Mouse (Mus musculus) limb, embryonic 14.5 days (tissue): ENCODE results near the gene Masp2. TPM values are rescaled to one million over a fixed set of nuclear protein-coding genes. Genes with fewer than 3 reads are reported as not detected.

Experiments
- ATAC-seq: fragments of 200-750 bp; cut with Nextera tagmentation; 2 replicates; pipeline ENCODE4 v1.8.0; 2017; ENCODE audit warnings: low read depth, moderate number of reproducible peaks, moderate TSS enrichment; ENCODE audit not compliant: low FRiP score
- DNase-seq: peaks from one replicate; pipeline ENCODE4 v3.0.0-alpha.2; 2015; ENCODE audit warnings: low spot score
- H3K27ac ChIP-seq: fragments of 300-500 bp; sonication (generic); replicated peaks from 2 replicates; pipeline ENCODE4 v1.5.1; 2014; ENCODE audit warnings: low read depth, mild to moderate bottlenecking, low read length, moderate library complexity, mixed read lengths
- H3K27me3 ChIP-seq: fragments of 300-500 bp; sonication (generic); 2 replicates; pipeline ENCODE4 v1.6.1; 2014; ENCODE audit warnings: low read length, mixed read lengths; ENCODE audit not compliant: control insufficient read depth, insufficient read depth
- H3K36me3 ChIP-seq: fragments of 300-500 bp; sonication (generic); 2 replicates; pipeline ENCODE4 v1.6.1; 2014; ENCODE audit warnings: mild to moderate bottlenecking, low read length, moderate library complexity, mixed read lengths; ENCODE audit not compliant: control insufficient read depth, insufficient read depth
- H3K4me1 ChIP-seq: fragments of 300-500 bp; sonication (generic); 2 replicates; pipeline ENCODE4 v1.6.1; 2014; ENCODE audit warnings: antibody characterized with exemption, low read length, mixed read lengths; ENCODE audit not compliant: control insufficient read depth, insufficient read depth
- H3K4me2 ChIP-seq: fragments of 300-500 bp; sonication (generic); replicated peaks from 2 replicates; pipeline ENCODE4 v1.6.1; 2014; ENCODE audit warnings: low read depth, mild to moderate bottlenecking, low read length, moderate library complexity; ENCODE audit not compliant: severe bottlenecking
- H3K4me3 ChIP-seq: fragments of 300-500 bp; sonication (generic); replicated peaks from 2 replicates; pipeline ENCODE4 v1.5.1; 2014; ENCODE audit warnings: low read length
- H3K9ac ChIP-seq: fragments of 300-500 bp; sonication (generic); 2 replicates; pipeline ENCODE4 v1.6.1; 2014; ENCODE audit warnings: mild to moderate bottlenecking, low read depth, low read length, moderate library complexity; ENCODE audit not compliant: severe bottlenecking
- H3K9me3 ChIP-seq: fragments of 300-500 bp; sonication (generic); 2 replicates; pipeline ENCODE4 v1.6.1; 2016; ENCODE audit warnings: low read length; ENCODE audit not compliant: control insufficient read depth
- POLR2A ChIP-seq: fragments of 200-500 bp; IDR thresholded peaks from 2 replicates; pipeline ENCODE4 v1.8.0; 2012; ENCODE audit warnings: inconsistent platforms, mild to moderate bottlenecking, moderate library complexity, borderline replicate concordance; ENCODE audit not compliant: insufficient read depth, insufficient read length; ENCODE audit errors: extremely low read depth
- WGBS: fragments of 180-500 bp; shearing (Covaris S2); extraction: QIAGEN DNeasy Blood & Tissue Kit; methylation state at CpG from one replicate; pipeline ENCODE4 v1.1.7; 2014; 5-methylcytosine and 5-hydroxymethylcytosine counted together
- polyA plus RNA-seq, 2 experiments: library from polyadenylated mRNA; depleted of rRNA in 1 of 2; stranded (reverse) in 1 of 2; unstranded in 1 of 2; fragments of >200 nt; fragmentation: Nextera tagmentation in 1 of 2; extraction: Ambion mirVana in 1 of 2; gene quantifications; 2 replicates each; pipeline versions ENCODE4 v1.2.1 to v1.2.3; 2012 to 2014

Masp2 gene
- polyA plus RNA-seq, 2 experiments, result 1.5 TPM; not detected in 1

GRCm38 (mm10) chr4:148620718-148621117 is 18.4 kb downstream of the Masp2 start:
- Histone ChIP-seq H3K27ac (no peak overlapping the region), H3K4me3 (no peak overlapping the region), H3K4me2 (no peak overlapping the region), H3K9me3 (no peaks in the 10 kb centered on the region), H3K4me1 (peaks cover 13% of the 10 kb centered on the region), H3K36me3 (peaks cover 88% of the 10 kb centered on the region), H3K27me3 (no peaks in the 10 kb centered on the region), H3K9ac (no peak overlapping the region)
- no peak for TF ChIP-seq POLR2A
- DNase-seq (no peak), ATAC-seq (no peak)
- WGBS, result 90% methylated on average over 1 of the region's 1 CpGs

GRCm38 (mm10) chr4:148622485-148622884 is 20.1 kb downstream of the Masp2 start:
- TF ChIP-seq POLR2A, result no peak
- 94% methylated on average over 4 of the region's 4 CpGs for WGBS
- no peak overlapping the region for H3K9ac ChIP-seq
- H3K36me3 ChIP-seq, result peaks cover 72% of the 10 kb centered on the region
- ATAC-seq, result no peak
- no peak overlapping the region for H3K4me2 ChIP-seq
- no peak for DNase-seq
- H3K4me3 ChIP-seq, result no peak overlapping the region
- H3K27ac ChIP-seq, result no peak overlapping the region
- no peaks in the 10 kb centered on the region for H3K27me3 ChIP-seq
- H3K9me3 ChIP-seq, result no peaks in the 10 kb centered on the region
- H3K4me1 ChIP-seq, result peaks cover 13% of the 10 kb centered on the region

- Histone ChIP-seq H3K4me1 (peaks cover 13% of the 10 kb centered on the region), H3K9ac (no peak overlapping the region), H3K27me3 (no peaks in the 10 kb centered on the region), H3K36me3 (peaks cover 65% of the 10 kb centered on the region), H3K9me3 (no peaks in the 10 kb centered on the region), H3K27ac (no peak overlapping the region), H3K4me2 (no peak overlapping the region), H3K4me3 (no peak overlapping the region)
- WGBS, result 88% methylated on average over 4 of the region's 4 CpGs
- ATAC-seq, result no peak
- DNase-seq, result no peak
- TF ChIP-seq POLR2A, result no peak
Observed at GRCm38 (mm10) chr4:148623609-148624008, 21.3 kb downstream of the Masp2 start.

- Histone ChIP-seq H3K4me2 (peak overlapping the region; percentile 88), H3K27me3 (no peaks in the 10 kb centered on the region), H3K4me3 (peak overlapping the region; percentile 100), H3K36me3 (peaks cover 51% of the 10 kb centered on the region), H3K27ac (no peak overlapping the region), H3K9me3 (no peaks in the 10 kb centered on the region), H3K4me1 (peaks cover 13% of the 10 kb centered on the region), H3K9ac (peak overlapping the region; percentile 28; the same call in 1 of the 2 replicates)
- ATAC-seq, result no peak
- no peak for TF ChIP-seq POLR2A
- WGBS, result 88% methylated on average over 10 of the region's 10 CpGs
- DNase-seq, result no peak
Observed at GRCm38 (mm10) chr4:148625010-148625409, 22.7 kb downstream of the Masp2 start.

GRCm38 (mm10) chr4:148625756-148626622 is 23.6 kb downstream of the Masp2 start:
- TF ChIP-seq POLR2A, result no peak
- peaks cover 42% of the 10 kb centered on the region for H3K36me3 ChIP-seq
- peak overlapping the region; percentile 100 for H3K9ac ChIP-seq
- H3K27me3 ChIP-seq, result no peaks in the 10 kb centered on the region
- peak overlapping the region; percentile 98 for H3K27ac ChIP-seq
- peak; percentile 60 for DNase-seq
- H3K4me3 ChIP-seq, result peak overlapping the region; percentile 100
- H3K9me3 ChIP-seq, result no peaks in the 10 kb centered on the region
- peaks cover 13% of the 10 kb centered on the region for H3K4me1 ChIP-seq
- WGBS, result 1% methylated on average over 43 of the region's 57 CpGs
- H3K4me2 ChIP-seq, result peak overlapping the region; percentile 88
- peak; percentile 35 for ATAC-seq
